Comparison of ENCODE assay signal across 26 mouse cellular contexts in the genomic region with DNA sequence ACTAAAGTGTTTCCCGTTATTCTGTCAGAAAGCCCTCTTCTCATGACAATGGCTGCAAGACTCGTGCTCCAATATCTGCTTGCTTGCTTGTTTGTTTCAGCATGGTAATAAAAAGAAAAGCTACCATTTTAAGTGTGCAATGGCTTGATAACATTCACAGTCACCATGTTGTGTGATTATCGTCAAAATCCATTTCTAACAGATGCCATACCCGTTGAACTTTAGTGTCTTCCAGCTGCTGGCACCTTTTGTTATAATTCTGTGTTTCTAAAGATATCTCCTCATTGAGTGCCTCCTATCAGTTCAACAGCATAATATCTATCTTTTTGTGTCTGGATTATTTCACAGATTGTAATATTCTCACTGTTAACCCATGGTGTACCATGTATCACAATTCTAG.
"Had no signal": no experiment of that assay in that cellular context is flagged by ENCODE, and none has a peak within 500 bp of the region (broad histone marks: within the 10 kb centered on the region; RNA-seq: fewer than 3 reads in every experiment).

No protein-coding gene starts in this region.

- DNase-seq: gastrocnemius, adult 2 months; gastrocnemius, postnatal 10 days; gastrocnemius, postnatal 25 days; heart, adult 18-20 months; heart, postnatal 14 days; heart, postnatal 4 days; kidney, adult 18-20 months; kidney, adult 8-10 months; kidney, postnatal 10 days; kidney, postnatal 25 days; kidney, postnatal 4 days; liver; liver, embryonic 13.5 days had no signal

- H3K36me3 ChIP-seq: heart, embryonic 10.5 days; heart, embryonic 12.5 days; hindbrain, embryonic 10.5 days; hindbrain, embryonic 12.5 days; intestine, embryonic 15.5 days; limb, embryonic 10.5 days; limb, embryonic 12.5 days; liver, embryonic 13.5 days had no signal

- H3K27ac ChIP-seq: gastrocnemius, adult 2 months; heart, embryonic 10.5 days; hindbrain, embryonic 10.5 days; hindbrain, embryonic 12.5 days; hindbrain, embryonic 14.5 days; intestine, embryonic 15.5 days; layer of hippocampus, adult 2 months; left cerebral cortex, adult 2 months; limb, embryonic 10.5 days; limb, embryonic 12.5 days; liver, embryonic 13.5 days had no signal

- H3K4me1 ChIP-seq: hindbrain, embryonic 10.5 days; hindbrain, embryonic 12.5 days; intestine, embryonic 15.5 days; limb, embryonic 10.5 days; limb, embryonic 12.5 days had no signal

- H3K9ac ChIP-seq: heart, embryonic 12.5 days; hindbrain, embryonic 12.5 days; hindbrain, embryonic 14.5 days; intestine, embryonic 15.5 days; limb, embryonic 12.5 days; liver, embryonic 13.5 days had no signal

- H3K9me3 ChIP-seq: intestine, embryonic 15.5 days; limb, embryonic 10.5 days; liver, embryonic 13.5 days had no signal

- ATAC-seq: hindbrain, embryonic 16.5 days; inflammation-experienced regulatory T-cells, adult 6 months; intestine, embryonic 15.5 days; intestine, postnatal 0 days had no signal

- H3K27me3 ChIP-seq: heart, embryonic 12.5 days; hindbrain, embryonic 12.5 days; intestine, embryonic 15.5 days; limb, embryonic 12.5 days; liver, embryonic 13.5 days had no signal

- H3K4me2 ChIP-seq: heart, embryonic 12.5 days; hindbrain, embryonic 12.5 days; hindbrain, embryonic 14.5 days; intestine, embryonic 15.5 days; limb, embryonic 12.5 days; liver, embryonic 13.5 days had no signal

- H3K4me3 ChIP-seq: gastrocnemius, adult 2 months; heart, embryonic 10.5 days; heart, embryonic 12.5 days; hindbrain, embryonic 10.5 days; hindbrain, embryonic 12.5 days; intestine, embryonic 15.5 days; layer of hippocampus, adult 2 months; left cerebral cortex, adult 2 months; limb, embryonic 10.5 days; limb, embryonic 12.5 days; liver, embryonic 13.5 days had no signal
